Mouse (Mus musculus) myocyte (in vitro differentiated cells): ENCODE measurements around the gene 1700001C19Rik. TPM values are rescaled to one million over a fixed set of nuclear protein-coding genes. Genes with fewer than 3 reads are reported as not detected.

Source experiments
- H3K27me3 ChIP-seq: one replicate; pipeline ENCODE4 v1.6.1; 2011; ENCODE audit not compliant: control insufficient read depth, insufficient read depth, insufficient read length
- H3K36me3 ChIP-seq: one replicate; pipeline ENCODE4 v1.6.1; 2011; ENCODE audit not compliant: control insufficient read depth, insufficient read depth
- H3K4me2 ChIP-seq: one replicate; pipeline ENCODE4 v1.6.1; 2011; ENCODE audit warnings: low read depth, control low read depth
- H3K4me3 ChIP-seq: one replicate; pipeline ENCODE4 v1.5.1; 2011; ENCODE audit warnings: mild to moderate bottlenecking, control low read depth, moderate library complexity
- H3K79me2 ChIP-seq: one replicate; pipeline ENCODE4 v1.6.1; 2011; ENCODE audit not compliant: control insufficient read depth, insufficient read depth
- H3ac ChIP-seq: one replicate; pipeline ENCODE4 v1.6.1; 2011; ENCODE audit not compliant: control insufficient read depth, insufficient read length
- CEBPB ChIP-seq: IDR thresholded peaks from 2 replicates; pipeline ENCODE4 v1.6.1; 2011; ENCODE audit warnings: mild to moderate bottlenecking, moderate library complexity; ENCODE audit not compliant: poor library complexity, insufficient read depth, severe bottlenecking
- E2F4 ChIP-seq: IDR thresholded peaks from one replicate; pipeline ENCODE4 v1.6.1; 2011; ENCODE audit warnings: mild to moderate bottlenecking, control low read depth, moderate library complexity; ENCODE audit not compliant: insufficient read depth
- MAX ChIP-seq: IDR thresholded peaks from one replicate; pipeline ENCODE4 v1.6.1; 2011; ENCODE audit warnings: low read depth, mild to moderate bottlenecking, control low read depth
- MYOD1 ChIP-seq, 3 experiments: IDR thresholded peaks; one replicate each; pipeline ENCODE4 v1.6.1; 2011; ENCODE audit warnings: control low read depth in 2 of 3, low read depth in 2 of 3, mild to moderate bottlenecking in 2 of 3, moderate library complexity in 1 of 3; ENCODE audit not compliant: insufficient read length in 2 of 3, control insufficient read depth in 1 of 3
- MYOG ChIP-seq, 3 experiments: IDR thresholded peaks; one replicate each; pipeline ENCODE4 v1.6.1; 2011; ENCODE audit warnings: control low read depth in 2 of 3, low read depth in 2 of 3, mild to moderate bottlenecking in 2 of 3; ENCODE audit not compliant: insufficient read length in 2 of 3, control insufficient read depth in 1 of 3, insufficient read depth in 1 of 3
- POLR2A ChIP-seq: IDR thresholded peaks from one replicate; pipeline ENCODE4 v1.6.1; 2011; ENCODE audit warnings: low read depth, mild to moderate bottlenecking, control low read depth, moderate library complexity; ENCODE audit not compliant: insufficient read length
- POLR2AphosphoS2 ChIP-seq: IDR thresholded peaks from one replicate; pipeline ENCODE4 v1.6.1; 2011; ENCODE audit warnings: low read depth, control low read depth; ENCODE audit not compliant: insufficient read length
- REST ChIP-seq: IDR thresholded peaks from one replicate; pipeline ENCODE4 v1.6.1; 2011; ENCODE audit warnings: mild to moderate bottlenecking, control low read depth, moderate library complexity; ENCODE audit not compliant: insufficient read depth, insufficient read length
- SRF ChIP-seq: IDR thresholded peaks from one replicate; pipeline ENCODE4 v1.6.1; 2011; ENCODE audit warnings: low read depth; ENCODE audit not compliant: control insufficient read depth, insufficient read length
- TCF12 ChIP-seq: IDR thresholded peaks from one replicate; pipeline ENCODE4 v1.6.1; 2011; ENCODE audit warnings: mild to moderate bottlenecking, control low read depth; ENCODE audit not compliant: poor library complexity, insufficient read depth, severe bottlenecking
- TCF3 ChIP-seq: IDR thresholded peaks from one replicate; pipeline ENCODE4 v1.6.1; 2011; ENCODE audit warnings: low read depth, control low read depth; ENCODE audit not compliant: insufficient read length
- USF1 ChIP-seq: IDR thresholded peaks from one replicate; pipeline ENCODE4 v1.6.1; 2011; ENCODE audit warnings: low read depth, mild to moderate bottlenecking, control low read depth, moderate library complexity
- polyA plus RNA-seq: library from polyadenylated mRNA; unstranded; fragments of >200 nt; fragmentation: generic; extraction: Trizol; gene quantifications from one replicate; pipeline ENCODE4 v1.2.1, GENCODE M21; 2012; ENCODE audit warnings: missing spikeins

Gene 1700001C19Rik
- polyA plus RNA-seq, 1 experiment = not detected

- Histone ChIP-seq H3K4me2 (no peak overlapping the region), H3K27me3 (peaks cover 16% of the 10 kb centered on the region), H3K36me3 (no peaks in the 10 kb centered on the region), H3K79me2 (no peaks in the 10 kb centered on the region), H3K4me3 (no peak overlapping the region), H3ac (no peak overlapping the region)
- TF ChIP-seq MYOG (IDR thresholded peaks at IDR 0.05; ENCODE audit: control insufficient read depth in 1 of 3, insufficient read depth in 1 of 3, insufficient read length in 2 of 3, low read depth in 2 of 3) = no peak
- TF ChIP-seq TCF12 = no peak
- TF ChIP-seq E2F4 = no peak
- no peak for TF ChIP-seq TCF3
- TF ChIP-seq POLR2A = no peak
- TF ChIP-seq REST = no peak
- TF ChIP-seq SRF = no peak
- TF ChIP-seq CEBPB = no peak
Observed at GRCm38 (mm10) chr17:47449432-47449831, 12.3 kb upstream of the 1700001C19Rik start.

DNA sequence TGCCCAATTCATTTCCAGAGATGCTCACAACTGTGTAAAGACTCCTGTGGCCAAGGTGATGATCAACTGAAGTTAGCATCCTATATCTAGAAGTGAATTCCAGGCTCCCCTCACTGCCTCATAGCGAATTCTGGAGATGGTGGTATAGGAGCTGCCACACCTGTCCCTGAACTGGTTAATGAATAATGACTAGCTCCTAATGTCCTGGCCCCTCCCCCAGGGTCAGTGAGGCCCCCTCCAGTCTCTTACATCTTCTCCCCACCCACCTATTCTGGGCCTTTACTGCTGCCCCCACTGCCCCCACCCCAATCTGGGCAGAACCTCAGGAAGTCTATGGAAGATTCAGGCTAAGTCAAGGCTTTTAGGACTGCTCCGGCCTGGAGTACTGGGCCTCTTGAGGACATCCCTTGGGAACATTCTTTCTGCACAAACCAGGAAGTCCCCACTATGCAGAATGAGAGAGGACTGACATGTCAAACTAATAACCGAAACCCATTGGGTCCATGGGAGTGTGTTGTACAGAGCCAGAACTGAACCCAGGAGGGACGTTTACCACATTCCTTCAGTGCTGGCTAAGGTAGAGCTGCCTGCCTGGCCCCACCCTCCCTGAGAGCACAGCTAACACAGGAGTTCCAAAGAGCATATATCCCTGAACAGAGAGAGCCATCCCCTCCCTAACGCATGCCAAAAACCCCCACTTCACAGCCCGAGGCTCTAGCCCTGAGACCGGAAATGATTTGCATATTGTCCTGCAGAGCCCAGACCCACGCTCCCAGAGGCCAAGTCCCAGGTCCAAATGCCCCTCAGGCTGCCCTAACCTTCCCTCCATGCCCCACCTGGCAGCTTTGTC, 11.6 kb upstream of the 1700001C19Rik start:
- no peaks in the 10 kb centered on the region for H3K36me3 ChIP-seq
- no peak for TF ChIP-seq SRF
- TF ChIP-seq MYOG (IDR thresholded peaks at IDR 0.05; ENCODE audit: control insufficient read depth in 1 of 3, insufficient read depth in 1 of 3, insufficient read length in 2 of 3, low read depth in 2 of 3) = no peak
- TF ChIP-seq REST = no peak
- TF ChIP-seq MYOD1 (IDR thresholded peaks at IDR 0.05; ENCODE audit: control insufficient read depth in 1 of 3, insufficient read length in 2 of 3, low read depth in 2 of 3) = no peak

GRCm38 (mm10) chr17:47446561-47446960, 9.4 kb upstream of the 1700001C19Rik start:
- no peak for TF ChIP-seq USF1
- TF ChIP-seq CEBPB = no peak
- no peak for TF ChIP-seq E2F4
- TF ChIP-seq REST = no peak
- no peaks in the 10 kb centered on the region for H3K79me2 ChIP-seq
- no peaks in the 10 kb centered on the region for H3K36me3 ChIP-seq
- H3K27me3 ChIP-seq = peaks cover 12% of the 10 kb centered on the region
- no peak overlapping the region for H3K4me3 ChIP-seq
- no peak overlapping the region for H3ac ChIP-seq
- H3K4me2 ChIP-seq = no peak overlapping the region

More for the DNA sequence above, 11.6 kb upstream of the 1700001C19Rik start:
- H3K4me3 ChIP-seq = no peak overlapping the region
- H3K79me2 ChIP-seq = no peaks in the 10 kb centered on the region
- peaks cover 16% of the 10 kb centered on the region for H3K27me3 ChIP-seq
- no peak overlapping the region for H3ac ChIP-seq
- no peak overlapping the region for H3K4me2 ChIP-seq

DNA sequence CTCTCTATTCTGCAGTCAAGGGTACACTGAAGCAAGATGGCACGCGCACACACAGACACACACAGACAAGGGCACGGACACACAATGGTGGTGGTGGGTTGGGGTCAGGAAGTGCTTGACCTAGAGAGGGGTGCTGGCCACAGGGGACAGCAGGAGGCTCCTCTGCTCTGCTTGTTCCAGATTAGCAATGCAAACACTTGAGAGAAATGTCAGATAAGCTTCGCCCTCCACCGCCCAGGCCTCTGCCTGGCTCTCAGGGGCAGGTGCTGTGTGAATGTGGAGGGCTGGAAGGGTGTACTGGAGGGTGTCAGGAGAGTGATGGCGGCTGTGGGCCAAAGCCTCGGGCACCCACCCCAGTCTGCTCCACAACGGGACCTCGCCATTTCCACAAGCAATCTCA, 8.8 kb upstream of the 1700001C19Rik start:
- Histone ChIP-seq H3ac (no peak overlapping the region), H3K4me3 (no peak overlapping the region), H3K4me2 (no peak overlapping the region), H3K79me2 (no peaks in the 10 kb centered on the region), H3K36me3 (no peaks in the 10 kb centered on the region), H3K27me3 (peaks cover 12% of the 10 kb centered on the region)
- TF ChIP-seq E2F4 = no peak
- no peak for TF ChIP-seq MAX
- no peak for TF ChIP-seq POLR2AphosphoS2
- no peak for TF ChIP-seq CEBPB
- TF ChIP-seq USF1 = no peak
- no peak for TF ChIP-seq REST
- TF ChIP-seq MYOD1 (IDR thresholded peaks at IDR 0.05; ENCODE audit: control insufficient read depth in 1 of 3, insufficient read length in 2 of 3, low read depth in 2 of 3) = no peak
- no peak for TF ChIP-seq MYOG (IDR thresholded peaks at IDR 0.05; ENCODE audit: control insufficient read depth in 1 of 3, insufficient read depth in 1 of 3, insufficient read length in 2 of 3, low read depth in 2 of 3)
- no peak for TF ChIP-seq SRF
- no peak for TF ChIP-seq POLR2A
- no peak for TF ChIP-seq TCF12
- TF ChIP-seq TCF3 = no peak

- H3K36me3 ChIP-seq = no peaks in the 10 kb centered on the region
- no peak overlapping the region for H3K4me2 ChIP-seq
- H3K4me3 ChIP-seq = no peak overlapping the region
- no peak overlapping the region for H3ac ChIP-seq
- H3K79me2 ChIP-seq = no peaks in the 10 kb centered on the region
- TF ChIP-seq USF1 = no peak
- TF ChIP-seq REST = no peak
- no peak for TF ChIP-seq SRF
- no peak for TF ChIP-seq E2F4
- peaks cover 12% of the 10 kb centered on the region for H3K27me3 ChIP-seq
Observed at GRCm38 (mm10) chr17:47445518-47445917, 8.3 kb upstream of the 1700001C19Rik start.
